Mouse (Mus musculus): ENCODE measurements at regions not wholly inside any gene's neighbourhood (a gene's known extent, or its start where the extent isn't known, plus 50 kb on each side); places are given as distances from the start of the nearest gene placed in this dataset.
"Not testable (repeated sequence)": the region's sequence is repeated elsewhere in the genome, so short reads cannot be mapped to it uniquely, and the experiment has no call there.

DNA sequence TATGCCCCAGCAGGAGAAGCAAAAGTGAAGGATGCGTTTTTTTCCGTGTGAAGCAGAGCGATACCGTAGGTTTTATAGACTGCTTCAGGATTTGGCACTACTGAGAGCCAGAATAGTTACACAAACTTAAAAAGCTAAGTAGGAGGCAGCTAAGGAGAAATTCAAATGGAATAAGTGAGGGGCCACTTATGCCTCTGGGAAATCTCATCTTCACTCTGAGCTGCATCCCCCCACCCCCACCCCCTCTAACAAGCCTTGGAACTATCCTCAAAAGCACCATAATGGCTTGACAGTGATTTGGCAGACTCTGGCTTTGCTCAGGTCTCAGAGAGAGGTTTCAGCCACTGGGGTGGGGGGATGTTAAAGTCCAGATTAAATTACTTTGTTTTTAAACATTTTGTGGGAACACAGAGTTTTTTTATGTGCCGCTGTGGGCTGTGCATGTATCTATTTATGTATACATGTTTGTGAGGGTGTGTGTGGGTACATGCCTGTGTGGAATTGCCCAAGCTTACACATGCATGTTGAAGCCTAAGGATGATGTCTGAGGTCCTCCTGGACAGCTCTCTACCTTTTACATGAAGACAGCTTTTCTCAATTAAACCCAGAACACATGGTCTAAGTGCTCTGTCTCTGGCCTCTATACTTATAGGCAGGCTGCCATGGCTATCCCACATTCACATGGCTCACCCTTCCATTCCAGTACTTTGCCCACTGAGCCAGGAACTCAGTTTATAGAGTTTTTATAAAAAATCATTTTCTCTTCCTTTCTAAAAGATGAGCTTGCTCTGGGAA, 396.6 kb downstream of the Epm2a start:
- WGBS = 57% methylated on average over 5 of the region's 5 CpGs
- H3K27ac ChIP-seq = no peak overlapping the region
- H3K4me1 ChIP-seq (replicated peaks) = no peaks in the 10 kb centered on the region
- peak; percentile 49; the same call in 1 of the 2 replicates for ATAC-seq
- no peak overlapping the region for H3K4me3 ChIP-seq (replicated peaks)
- no peak overlapping the region for H3K4me2 ChIP-seq (replicated peaks)
- H3K9ac ChIP-seq = no peak overlapping the region
- no peaks in the 10 kb centered on the region for H3K27me3 ChIP-seq (replicated peaks)
- H3K9me3 ChIP-seq = no peaks in the 10 kb centered on the region
- no peaks in the 10 kb centered on the region for H3K36me3 ChIP-seq

DNA sequence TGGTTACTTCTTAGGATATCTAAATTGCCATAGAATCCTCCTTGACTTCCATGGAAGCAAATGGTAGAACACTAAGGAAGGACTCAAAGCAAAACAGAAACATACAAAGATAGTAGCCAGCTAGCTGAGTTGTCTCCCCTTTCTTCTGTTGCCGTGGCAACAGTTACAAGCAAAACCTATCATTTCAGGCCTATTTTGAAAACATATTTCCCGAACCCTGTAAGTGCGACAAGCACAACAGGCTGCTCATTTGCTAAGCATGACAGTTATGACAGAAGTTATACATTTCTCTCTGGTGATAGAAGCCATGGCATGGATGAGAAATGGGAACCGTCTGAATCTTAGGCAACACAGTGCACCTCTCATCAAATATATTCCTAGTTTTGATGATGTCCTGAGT, 402.4 kb downstream of the Epm2a start:
- H3K4me2 ChIP-seq (replicated peaks) = no peak overlapping the region
- H3K27me3 ChIP-seq (replicated peaks) = no peaks in the 10 kb centered on the region
- H3K9ac ChIP-seq = no peak overlapping the region
- H3K36me3 ChIP-seq = no peaks in the 10 kb centered on the region
- H3K27ac ChIP-seq = no peak overlapping the region
- ATAC-seq = no peak
- WGBS = 83% methylated on average over 4 of the region's 4 CpGs
- H3K4me3 ChIP-seq (replicated peaks) = no peak overlapping the region
- H3K4me1 ChIP-seq (replicated peaks) = no peaks in the 10 kb centered on the region
- no peaks in the 10 kb centered on the region for H3K9me3 ChIP-seq

DNA sequence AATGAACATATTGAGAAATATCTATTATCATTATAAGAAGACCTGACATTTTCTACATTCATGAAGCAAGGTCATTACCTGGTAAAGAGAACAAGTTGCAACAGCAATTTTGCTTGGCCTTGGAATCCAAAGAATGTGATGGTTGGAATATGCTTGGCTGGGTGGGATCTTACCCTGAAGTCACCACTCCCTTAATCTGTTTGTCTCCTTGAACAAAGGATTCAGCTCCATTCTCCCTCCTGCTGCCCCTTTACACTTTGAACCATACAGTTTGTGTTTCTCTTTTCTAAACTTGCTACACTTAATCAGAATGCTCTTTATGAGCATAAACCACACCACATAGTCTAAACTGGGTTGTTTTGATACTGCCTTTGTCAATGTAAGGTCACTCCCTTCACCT, 403.8 kb downstream of the Epm2a start:
- Histone ChIP-seq H3K9me3 (no peaks in the 10 kb centered on the region), H3K9ac (no peak overlapping the region), H3K4me3 (replicated peaks) (no peak overlapping the region), H3K27ac (no peak overlapping the region), H3K27me3 (replicated peaks) (no peaks in the 10 kb centered on the region), H3K4me2 (replicated peaks) (no peak overlapping the region), H3K36me3 (no peaks in the 10 kb centered on the region), H3K4me1 (replicated peaks) (no peaks in the 10 kb centered on the region)
- ATAC-seq = no peak

DNA sequence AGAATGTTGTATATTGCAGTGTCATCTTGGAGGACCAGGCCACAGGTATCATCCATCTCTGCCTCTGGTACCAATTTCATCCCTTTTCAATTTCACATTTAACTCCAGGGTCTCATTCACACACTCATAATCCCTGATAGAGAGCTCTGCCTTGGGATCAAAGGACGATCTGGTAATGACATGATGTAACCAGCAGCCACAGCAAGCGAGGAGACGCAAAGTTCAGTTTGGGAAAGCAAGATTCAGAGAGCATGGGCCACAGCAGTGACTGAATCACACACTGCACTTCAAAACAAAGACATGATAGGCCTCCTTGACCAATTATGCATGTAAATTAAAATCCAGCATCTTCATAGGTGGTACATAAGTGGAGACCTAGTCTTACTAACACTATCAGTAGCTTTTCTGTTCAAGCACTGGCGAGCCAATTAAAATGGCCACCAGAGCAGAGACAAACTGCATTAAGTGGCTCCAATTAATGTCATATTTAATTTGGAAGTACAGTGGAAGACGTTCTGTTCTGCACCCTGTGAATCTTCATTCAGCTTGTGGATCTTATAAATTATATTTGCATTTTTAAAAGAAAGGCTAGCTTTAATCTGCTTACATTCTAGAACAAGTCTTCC, 412.0 kb downstream of the Epm2a start:
- Histone ChIP-seq H3K36me3 (no peaks in the 10 kb centered on the region), H3K9me3 (no peaks in the 10 kb centered on the region), H3K4me2 (replicated peaks) (no peak overlapping the region), H3K4me3 (replicated peaks) (no peak overlapping the region), H3K9ac (no peak overlapping the region), H3K27ac (no peak overlapping the region), H3K4me1 (replicated peaks) (no peaks in the 10 kb centered on the region), H3K27me3 (replicated peaks) (no peaks in the 10 kb centered on the region)
- ATAC-seq = no peak
- WGBS = 77% methylated on average over 5 of the region's 5 CpGs

DNA sequence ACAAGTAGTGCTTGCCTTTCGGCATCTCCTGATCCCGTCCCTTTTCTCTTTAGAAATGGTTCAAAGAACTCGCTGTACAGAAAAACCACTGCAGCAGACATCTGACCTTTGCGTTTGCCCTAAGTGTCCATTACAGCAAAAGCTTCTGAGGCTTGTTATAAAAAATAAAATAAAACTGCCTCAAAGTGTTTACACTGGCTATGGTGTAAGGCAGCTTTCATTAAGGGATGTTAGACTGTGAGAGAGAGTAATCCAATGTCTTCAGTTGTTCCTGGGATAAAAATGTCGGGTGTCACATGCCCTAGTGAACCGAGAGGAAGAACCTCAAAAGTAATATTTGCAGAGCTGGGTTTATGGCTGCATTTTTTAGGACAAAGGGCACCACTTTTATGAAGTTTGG, 434.7 kb downstream of the Epm2a start:
- H3K27me3 ChIP-seq (replicated peaks) = no peaks in the 10 kb centered on the region
- H3K4me3 ChIP-seq (replicated peaks) = no peak overlapping the region
- H3K27ac ChIP-seq = no peak overlapping the region
- 61% methylated on average over 6 of the region's 6 CpGs for WGBS
- no peak overlapping the region for H3K4me2 ChIP-seq (replicated peaks)
- H3K36me3 ChIP-seq = no peaks in the 10 kb centered on the region
- H3K9ac ChIP-seq = no peak overlapping the region
- H3K4me1 ChIP-seq (replicated peaks) = no peaks in the 10 kb centered on the region
- no peak for ATAC-seq
- no peaks in the 10 kb centered on the region for H3K9me3 ChIP-seq

DNA sequence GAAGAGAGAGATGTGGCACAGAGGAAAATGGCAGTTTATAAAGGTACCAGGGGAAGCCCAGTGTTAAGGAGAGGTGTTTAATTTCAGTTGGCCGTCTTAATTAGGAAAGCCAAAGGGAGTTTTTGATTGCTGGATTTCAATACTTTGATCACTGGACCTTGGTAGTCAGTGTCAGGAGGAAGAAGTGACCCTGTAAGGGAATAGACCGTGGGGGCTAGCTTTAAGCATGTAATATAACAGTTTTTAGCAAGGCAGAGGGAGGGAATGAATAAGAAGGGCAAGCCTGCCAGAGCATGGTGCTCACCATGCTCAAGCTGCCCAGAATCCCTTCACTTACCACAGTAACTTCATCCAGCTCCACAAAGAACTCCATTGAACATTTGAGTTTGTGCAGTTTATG, 437.1 kb downstream of the Epm2a start:
- WGBS = 77% methylated on average over 2 of the region's 2 CpGs

DNA sequence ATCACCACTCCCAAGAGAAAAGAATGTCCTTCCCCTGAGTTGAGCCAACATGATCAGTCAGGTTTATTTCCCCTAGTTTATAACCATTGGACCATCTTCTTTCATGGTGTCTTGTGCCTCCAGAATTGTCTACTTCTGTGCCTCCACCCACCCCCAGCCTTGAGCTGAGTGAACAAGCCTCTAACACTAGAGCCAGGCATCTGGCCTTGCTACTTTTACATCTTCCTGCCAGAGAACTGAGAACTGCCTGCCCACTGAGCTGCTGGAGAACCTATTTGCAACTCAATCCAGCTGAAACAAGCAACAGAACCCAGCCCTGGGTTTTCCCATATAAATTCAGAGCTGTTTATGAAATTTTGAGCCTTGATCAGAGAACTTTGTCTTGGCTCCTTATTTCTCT, 444.0 kb downstream of the Epm2a start:
- Histone ChIP-seq H3K27ac (no peak overlapping the region), H3K4me3 (replicated peaks) (no peak overlapping the region), H3K27me3 (replicated peaks) (no peaks in the 10 kb centered on the region), H3K36me3 (no peaks in the 10 kb centered on the region), H3K9me3 (no peaks in the 10 kb centered on the region), H3K4me1 (replicated peaks) (no peaks in the 10 kb centered on the region), H3K4me2 (replicated peaks) (no peak overlapping the region), H3K9ac (no peak overlapping the region)
- ATAC-seq = no peak

More for the DNA sequence above, 437.1 kb downstream of the Epm2a start:
- H3K4me2 ChIP-seq (replicated peaks) = no peak overlapping the region
- no peak for ATAC-seq
- no peaks in the 10 kb centered on the region for H3K4me1 ChIP-seq (replicated peaks)
- H3K9ac ChIP-seq = no peak overlapping the region
- H3K4me3 ChIP-seq (replicated peaks) = no peak overlapping the region
- H3K27ac ChIP-seq = no peak overlapping the region
- no peaks in the 10 kb centered on the region for H3K27me3 ChIP-seq (replicated peaks)
- no peaks in the 10 kb centered on the region for H3K9me3 ChIP-seq
- no peaks in the 10 kb centered on the region for H3K36me3 ChIP-seq

DNA sequence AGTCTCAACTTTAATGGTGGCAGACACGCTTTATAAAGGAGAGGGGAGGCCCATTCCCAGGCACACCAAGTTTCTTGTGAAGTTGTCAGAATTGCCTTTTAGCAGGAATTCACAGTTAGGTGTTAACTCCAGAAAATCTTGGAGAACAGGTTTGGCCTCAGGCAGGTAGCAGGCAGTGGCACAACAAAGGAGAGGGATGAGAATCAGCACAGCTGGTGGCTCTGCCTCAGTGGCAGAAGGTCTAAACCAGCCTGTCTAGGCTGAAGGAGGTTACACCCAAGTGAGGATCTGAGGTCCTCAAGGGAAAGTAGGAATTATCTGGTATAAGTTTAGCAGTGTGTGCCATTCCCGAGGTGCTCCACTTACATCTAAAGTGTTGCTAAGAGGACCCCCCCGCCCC, 456.3 kb downstream of the Epm2a start:
- Histone ChIP-seq H3K9ac (no peak overlapping the region), H3K27me3 (replicated peaks) (no peaks in the 10 kb centered on the region), H3K36me3 (no peaks in the 10 kb centered on the region), H3K4me2 (replicated peaks) (no peak overlapping the region), H3K27ac (no peak overlapping the region), H3K4me1 (replicated peaks) (no peaks in the 10 kb centered on the region), H3K4me3 (replicated peaks) (no peak overlapping the region), H3K9me3 (no peaks in the 10 kb centered on the region)
- 86% methylated on average over 3 of the region's 3 CpGs for WGBS
- ATAC-seq = no peak

DNA sequence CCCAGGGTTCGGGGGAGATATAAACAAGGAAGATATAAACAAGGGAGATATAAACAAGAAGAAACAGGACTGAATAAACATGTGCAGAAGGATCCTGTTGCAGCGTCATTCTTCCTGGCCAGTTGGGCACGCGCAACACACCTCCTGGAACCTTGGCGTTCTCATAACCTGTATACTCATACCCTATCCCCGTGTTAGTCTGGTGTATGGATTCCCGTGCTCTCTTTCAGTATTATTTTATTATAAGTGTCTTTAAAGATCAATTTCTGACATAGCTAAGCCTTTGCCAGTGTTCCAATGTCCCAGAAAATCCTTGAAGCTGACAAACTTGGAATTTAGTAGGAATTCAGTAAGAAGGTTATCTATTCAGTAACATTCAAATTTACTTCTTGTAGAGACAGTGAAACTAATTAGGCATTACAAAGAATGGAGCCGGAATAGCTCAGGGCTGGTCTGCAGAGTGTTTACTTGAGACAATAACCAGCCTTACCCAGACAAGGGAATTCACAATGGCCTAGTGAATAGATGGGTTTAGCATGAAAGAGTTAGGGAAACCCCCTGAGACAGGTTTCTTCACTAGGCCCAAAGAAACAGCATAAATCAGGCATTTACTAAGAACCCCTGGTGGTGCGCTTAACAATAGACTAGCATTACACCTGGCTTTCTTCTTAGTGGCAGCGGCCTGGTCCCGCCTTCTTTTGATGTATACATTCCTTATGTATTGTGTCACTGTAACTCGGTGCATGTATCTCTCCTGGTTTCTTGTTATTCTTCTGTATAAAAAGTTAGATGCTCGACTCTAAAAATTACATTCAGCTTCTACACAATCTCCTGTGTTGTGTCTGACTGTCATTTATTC, 458.4 kb downstream of the Epm2a start:
- ATAC-seq; H3K4me2 ChIP-seq (replicated peaks); H3K9ac ChIP-seq; H3K4me1 ChIP-seq (replicated peaks); H3K4me3 ChIP-seq (replicated peaks); H3K27me3 ChIP-seq (replicated peaks); H3K27ac ChIP-seq; H3K9me3 ChIP-seq; H3K36me3 ChIP-seq: not testable (repeated sequence)
- 74% methylated on average over 13 of the region's 13 CpGs for WGBS

DNA sequence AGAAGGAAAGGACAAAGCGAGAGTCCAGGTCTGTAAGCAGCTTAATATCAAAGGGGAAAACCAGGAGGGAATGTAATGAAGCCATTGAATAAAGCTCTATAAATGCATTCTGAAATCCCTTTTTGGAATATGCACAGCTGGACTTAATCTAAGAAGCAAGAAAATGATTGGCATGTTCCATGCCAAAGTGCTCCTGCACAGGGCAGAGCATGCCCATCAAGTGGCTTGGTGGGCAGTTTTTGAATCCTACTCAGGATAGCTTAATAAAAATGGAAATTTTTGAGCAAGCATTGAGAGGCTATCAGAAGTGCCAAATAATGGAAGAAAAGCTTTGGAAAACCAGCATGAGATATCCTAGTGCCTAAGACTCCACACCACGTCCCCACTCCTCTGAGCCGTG, 466.1 kb downstream of the Epm2a start:
- H3K27me3 ChIP-seq (replicated peaks) = no peaks in the 10 kb centered on the region
- H3K4me3 ChIP-seq (replicated peaks) = no peak overlapping the region
- H3K27ac ChIP-seq = no peak overlapping the region
- whole genome bisulfite sequencing = 76% methylated on average over 3 of the region's 3 CpGs
- H3K4me1 ChIP-seq (replicated peaks) = no peaks in the 10 kb centered on the region
- no peaks in the 10 kb centered on the region for H3K36me3 ChIP-seq
- ATAC-seq = no peak
- H3K4me2 ChIP-seq (replicated peaks) = no peak overlapping the region
- no peaks in the 10 kb centered on the region for H3K9me3 ChIP-seq
- H3K9ac ChIP-seq = no peak overlapping the region

DNA sequence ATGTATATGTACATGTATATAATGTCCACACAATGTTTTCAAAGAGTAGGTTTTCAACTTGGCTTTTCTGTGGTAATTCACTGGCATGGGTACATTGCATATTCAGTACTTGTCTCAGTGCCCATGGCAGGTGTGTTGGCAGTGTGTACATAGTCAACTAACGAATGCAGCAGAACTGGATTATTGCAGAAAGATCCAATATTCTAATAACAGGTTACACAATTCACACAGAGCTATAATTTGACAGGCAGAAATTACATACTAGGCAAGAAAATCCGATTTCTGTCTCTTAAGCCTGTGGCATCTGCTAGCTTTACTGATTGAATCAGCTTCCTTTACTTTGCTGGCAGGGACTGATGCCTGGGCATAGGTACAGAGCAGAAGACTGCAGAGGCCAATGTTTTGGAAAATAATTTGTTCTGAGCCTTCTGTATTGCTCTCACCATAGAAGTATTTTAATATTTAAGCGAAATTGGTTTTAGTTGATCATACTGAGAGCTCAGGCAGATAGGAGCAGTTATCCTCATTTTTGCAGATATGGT, 479.3 kb downstream of the Epm2a start:
- no peak for ATAC-seq
- H3K36me3 ChIP-seq = no peaks in the 10 kb centered on the region
- H3K9ac ChIP-seq = no peak overlapping the region
- WGBS = 80% methylated on average over 3 of the region's 3 CpGs
- H3K4me2 ChIP-seq (replicated peaks) = no peak overlapping the region
- no peaks in the 10 kb centered on the region for H3K27me3 ChIP-seq (replicated peaks)
- no peaks in the 10 kb centered on the region for H3K9me3 ChIP-seq
- H3K4me1 ChIP-seq (replicated peaks) = no peaks in the 10 kb centered on the region
- no peak overlapping the region for H3K4me3 ChIP-seq (replicated peaks)
- no peak overlapping the region for H3K27ac ChIP-seq

DNA sequence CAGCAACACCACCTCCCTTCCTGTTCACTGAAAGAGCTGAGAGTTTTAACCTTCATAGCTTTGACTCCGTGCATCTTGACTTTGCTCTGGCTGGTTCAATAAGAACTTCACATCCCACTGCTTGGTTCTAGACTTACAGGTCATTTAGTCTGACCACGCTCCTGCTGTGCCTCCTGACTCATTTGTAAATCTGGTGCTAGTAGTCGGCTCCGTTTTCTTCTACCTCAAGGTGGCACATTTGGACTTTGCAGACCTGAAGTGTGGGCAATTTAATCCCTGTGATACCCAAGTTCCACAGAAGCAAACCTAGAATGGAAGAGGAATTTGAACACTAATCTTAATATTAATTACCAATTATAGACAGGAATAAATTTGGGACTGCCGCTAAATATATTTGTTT, 497.9 kb downstream of the Epm2a start:
- Histone ChIP-seq H3K27me3 (replicated peaks) (no peaks in the 10 kb centered on the region), H3K36me3 (no peaks in the 10 kb centered on the region), H3K4me1 (replicated peaks) (no peaks in the 10 kb centered on the region), H3K27ac (no peak overlapping the region), H3K4me2 (replicated peaks) (no peak overlapping the region), H3K9me3 (no peaks in the 10 kb centered on the region), H3K4me3 (replicated peaks) (no peak overlapping the region), H3K9ac (no peak overlapping the region)
- ATAC-seq = no peak
- WGBS = 77% methylated on average over 5 of the region's 5 CpGs
